Mouse (Mus musculus) kidney, postnatal 4 days (tissue): ENCODE results near the gene Maats1.
"Not testable (repeated sequence)": the region's sequence is repeated elsewhere in the genome, so short reads cannot be mapped to it uniquely, and the experiment has no call there.

Experiments used
- DNase-seq, 2 experiments: peaks; one replicate each; pipeline ENCODE4 v3.0.0; 2021; ENCODE audit warnings: mixed read lengths in 2 of 2

The Maats1 gene

DNA sequence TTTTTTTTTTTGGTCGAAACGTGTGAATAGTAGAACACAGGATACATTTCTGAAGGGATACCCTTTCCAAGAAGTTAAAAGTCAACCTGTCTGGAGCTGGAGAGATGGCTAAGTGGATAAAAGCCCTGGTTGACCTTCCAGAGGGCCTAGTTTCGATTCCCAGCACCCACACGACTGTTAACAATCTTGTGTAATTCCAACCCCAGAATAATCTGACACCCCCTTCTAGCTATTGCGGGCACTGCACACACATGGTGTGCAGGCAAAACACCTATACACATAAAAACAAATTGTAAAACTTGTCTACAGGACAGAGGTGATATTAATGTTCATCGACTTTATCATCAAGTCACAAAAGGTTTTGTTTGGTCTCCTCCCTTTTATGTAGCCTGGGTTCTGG lies 5.6 kb upstream of the Maats1 start:
- DNase-seq = no peak

DNA sequence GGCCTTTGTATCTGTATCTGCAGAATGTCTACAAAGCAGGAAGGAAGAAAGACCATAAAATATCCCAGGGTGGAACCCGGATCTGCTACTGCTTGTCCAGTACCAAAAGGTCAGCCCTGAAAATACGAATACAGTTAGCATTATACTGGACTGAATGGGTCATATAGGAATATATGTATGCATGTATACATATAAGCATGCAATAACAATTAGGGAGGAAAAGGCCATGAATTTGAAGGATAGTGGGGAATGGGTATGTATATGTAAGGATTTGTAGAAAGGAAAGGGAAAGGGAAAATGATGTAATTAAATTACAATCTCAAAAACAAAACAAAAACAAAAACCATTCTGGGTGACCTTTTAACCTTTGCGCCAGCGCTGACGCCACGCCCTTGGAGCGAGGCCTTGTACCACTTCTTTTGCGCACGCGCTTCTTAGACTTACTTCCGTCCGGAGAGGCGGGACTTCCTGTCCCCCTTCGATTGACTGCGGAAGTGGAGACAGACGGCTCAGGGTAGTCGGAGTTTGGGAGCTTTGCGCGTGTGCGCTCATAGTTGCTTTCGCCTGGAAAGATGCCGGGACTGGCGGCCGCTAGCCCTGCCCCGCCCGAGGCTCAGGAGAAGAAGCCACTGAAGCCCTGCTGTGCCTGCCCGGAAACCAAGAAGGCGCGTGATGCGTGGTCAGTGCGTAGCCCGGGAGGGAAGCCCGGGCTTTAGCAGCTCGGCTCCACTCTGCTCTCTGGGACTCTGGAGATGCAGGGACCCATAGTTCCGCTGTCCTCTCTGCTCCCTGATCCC lies 4.8 kb upstream of the Maats1 start, which contains the start of the genes Cox17 and Gm21987:
Gene Cox17 (plus strand): TSS at position 463 of the 797 bp plus-strand sequence.
Gene Gm21987 (plus strand): TSS at position 512 of the 797 bp plus-strand sequence.
- DNase-seq = peak; percentile 91 to 95

DNA sequence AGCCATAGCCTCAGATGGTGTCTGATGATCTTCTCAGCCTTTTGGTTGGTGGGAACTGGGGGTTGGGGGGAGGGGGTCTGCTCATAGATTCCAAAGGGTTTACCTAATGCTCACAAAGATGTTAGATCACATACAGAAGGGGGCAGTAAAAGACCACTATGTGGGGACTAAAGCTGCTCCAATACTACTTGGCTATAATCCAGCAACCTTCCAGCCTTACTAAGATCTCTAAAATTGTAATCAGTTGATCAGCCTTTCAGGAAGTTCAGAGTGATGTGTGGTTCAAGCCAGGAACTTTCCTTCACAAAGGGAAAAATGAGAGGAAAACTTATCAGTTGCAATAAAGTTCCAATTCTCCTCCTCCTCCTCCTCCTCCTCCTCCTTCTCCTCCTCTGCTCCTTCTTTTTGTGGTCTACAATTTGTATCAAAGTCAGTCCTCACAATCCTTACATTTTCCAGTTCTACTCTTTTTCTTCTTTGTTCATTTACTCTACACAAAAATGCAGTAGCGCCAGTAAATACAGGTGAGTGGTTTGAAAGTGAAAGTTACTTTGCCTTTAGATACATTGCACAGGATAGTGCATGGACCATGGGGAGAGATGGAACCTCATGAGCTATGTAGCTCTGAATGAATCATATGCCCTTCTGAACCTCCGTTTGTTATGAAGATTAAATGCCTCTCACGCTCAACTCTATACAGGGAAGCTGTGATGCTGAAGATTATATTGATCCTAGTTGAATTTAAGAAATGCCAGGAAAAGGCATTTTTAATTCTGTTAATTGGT lies 3.2 kb upstream of the Maats1 start:
- DNase-seq = peak; percentile 22 to 43

DNA sequence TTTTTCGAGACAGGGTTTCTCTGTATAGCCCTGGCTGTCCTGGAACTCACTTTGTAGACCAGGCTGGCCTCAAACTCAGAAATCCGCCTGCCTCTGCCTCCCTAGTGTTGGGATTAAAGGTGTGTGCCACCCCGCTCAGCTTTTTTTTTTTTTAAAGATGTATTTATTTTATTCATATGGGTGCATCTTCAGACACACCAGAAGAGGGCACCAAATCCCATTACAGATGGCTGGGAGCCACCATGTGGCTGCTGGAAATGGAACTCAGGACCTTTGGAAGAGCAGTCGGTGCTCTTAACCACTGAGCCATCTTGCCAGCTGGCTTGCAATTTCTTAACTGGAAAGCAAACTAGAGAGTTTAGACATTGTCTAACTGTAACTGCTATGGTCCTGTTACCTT lies 3.9 kb downstream of the Maats1 start:
- not testable (repeated sequence) for DNase-seq

DNA sequence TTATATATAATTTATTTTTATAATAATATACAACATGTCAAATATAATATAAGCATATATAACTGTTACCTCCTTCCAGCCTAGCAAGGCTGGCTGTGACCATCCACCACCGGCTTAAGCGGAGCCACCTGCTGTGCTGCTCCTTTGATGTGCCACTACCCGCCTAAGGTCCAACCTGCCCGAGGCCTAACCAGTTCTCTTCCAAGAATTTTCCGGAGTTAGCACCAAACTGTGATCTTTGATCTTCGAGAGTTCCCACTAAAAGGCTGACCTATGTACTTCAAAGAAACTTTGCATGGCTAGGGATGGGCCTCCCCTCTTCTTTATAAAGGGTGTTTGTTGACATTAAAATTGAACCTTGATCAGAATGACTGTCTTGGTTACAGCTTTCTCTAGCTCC lies 7.5 kb downstream of the Maats1 start:
- peak in 1 of 2 experiments; percentile 28 for DNase-seq

DNA sequence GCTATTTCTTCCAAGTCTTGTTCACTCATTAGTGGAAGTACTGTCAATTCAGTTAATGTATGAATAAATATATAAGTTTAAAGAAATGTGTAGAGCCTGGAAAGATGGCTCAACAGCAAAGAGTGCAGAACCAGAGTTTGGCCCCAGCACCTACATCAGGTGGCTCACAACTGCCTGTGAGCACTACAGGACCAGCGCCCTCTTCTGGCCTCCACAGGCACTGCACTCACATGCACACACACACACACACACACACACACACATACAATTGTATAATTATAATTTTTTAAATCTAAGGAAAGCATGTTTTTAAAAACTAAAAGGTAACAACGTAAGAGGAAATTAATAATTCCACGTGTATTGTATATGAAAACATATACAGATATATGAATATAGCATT lies 12.6 kb downstream of the Maats1 start:
- no peak for DNase-seq

GRCm38 (mm10) chr16:38326778-38327397 lies 15.1 kb downstream of the Maats1 start:
- DNase-seq = no peak

- no peak for DNase-seq
Observed at GRCm38 (mm10) chr16:38324311-38324710, 17.6 kb downstream of the Maats1 start.

DNA sequence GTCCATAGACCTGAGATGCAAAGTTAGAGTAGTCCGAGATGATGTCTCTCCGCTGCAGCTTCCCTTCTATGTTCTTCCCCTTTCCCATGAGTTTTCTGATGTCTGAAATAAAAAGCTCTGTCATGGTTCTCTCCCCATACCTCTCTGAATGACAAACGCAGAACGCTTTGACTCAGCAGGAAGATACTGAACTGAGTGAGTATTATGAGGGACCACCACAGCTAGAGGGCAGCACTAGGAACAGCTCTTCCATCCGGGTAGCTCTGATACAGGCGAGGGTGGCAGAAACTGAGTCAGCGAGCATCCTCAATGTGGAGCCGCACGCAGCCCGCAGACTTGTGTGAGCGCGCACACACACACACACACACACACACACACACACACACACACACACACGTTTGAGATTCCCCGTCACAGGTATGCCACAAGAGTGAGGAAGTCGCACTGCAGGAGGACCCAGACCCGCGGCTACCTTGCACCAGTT lies 20.4 kb downstream of the Maats1 start:
- peak; percentile 54 to 64 for DNase-seq

GRCm38 (mm10) chr16:38319087-38319486 lies 22.9 kb downstream of the Maats1 start:
- DNase-seq = no peak

DNA sequence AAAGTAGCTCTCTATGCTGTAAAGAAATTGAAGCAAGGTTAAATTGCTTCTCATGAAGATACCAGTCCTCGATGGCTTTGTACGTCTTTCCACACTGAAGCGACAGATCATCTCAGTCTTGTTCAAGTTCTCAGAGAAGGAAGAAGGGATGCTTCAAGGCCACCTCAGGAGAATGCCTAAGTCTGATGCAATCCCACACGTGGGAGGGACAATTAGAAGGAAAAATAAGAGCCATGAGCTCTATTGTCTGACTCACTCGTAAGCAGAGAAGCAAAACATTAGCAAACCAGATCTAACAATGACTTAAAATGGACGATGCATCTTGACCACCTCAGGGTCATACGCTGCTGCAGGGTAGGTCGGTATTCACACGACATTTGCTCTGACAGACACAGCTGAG lies 23.5 kb downstream of the Maats1 start:
- no peak for DNase-seq

DNA sequence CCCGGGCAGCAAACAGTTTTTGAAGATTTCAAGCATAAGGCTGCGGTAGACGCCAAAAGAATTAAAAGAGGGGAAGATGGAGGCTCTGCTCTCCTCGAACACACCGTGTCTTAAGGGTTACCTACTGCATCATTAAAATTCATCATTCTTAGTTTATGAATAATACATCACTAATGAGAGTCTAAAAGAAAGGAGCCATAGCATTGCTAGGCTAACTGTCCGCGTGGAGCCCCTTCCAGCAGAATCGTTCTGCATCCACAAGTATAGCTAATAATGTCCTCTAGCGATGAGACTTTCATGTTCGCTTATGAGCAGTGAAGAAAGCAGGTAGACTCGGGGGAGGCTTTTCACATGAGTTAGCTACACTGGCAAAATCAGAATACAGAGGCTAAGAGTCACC lies 33.7 kb downstream of the Maats1 start:
- DNase-seq = no peak

GRCm38 (mm10) chr16:38307651-38308050 lies 34.3 kb downstream of the Maats1 start:
- DNase-seq = no peak

DNA sequence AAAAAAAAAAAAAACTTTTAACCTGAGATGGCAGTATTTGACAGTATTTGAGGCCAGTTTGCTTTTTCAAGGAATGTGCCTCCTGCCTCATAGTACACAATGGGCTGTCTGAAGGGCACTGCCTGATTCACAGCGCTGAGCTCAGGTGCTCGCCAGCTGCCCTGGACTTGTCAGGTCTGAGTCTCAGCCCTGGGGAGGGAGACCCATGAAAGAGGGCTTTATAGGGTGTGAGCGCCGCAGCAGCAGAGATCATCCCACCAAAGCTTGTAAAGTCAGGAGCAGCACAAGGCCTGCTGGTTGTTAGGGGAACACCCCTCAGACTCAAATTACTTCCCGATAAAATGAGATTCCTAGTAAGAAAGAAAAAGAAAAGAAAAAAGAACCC lies 34.7 kb downstream of the Maats1 start:
- no peak for DNase-seq

- DNase-seq = peak; percentile 25 to 50
Observed at GRCm38 (mm10) chr16:38306571-38307220, 35.2 kb downstream of the Maats1 start.

DNA sequence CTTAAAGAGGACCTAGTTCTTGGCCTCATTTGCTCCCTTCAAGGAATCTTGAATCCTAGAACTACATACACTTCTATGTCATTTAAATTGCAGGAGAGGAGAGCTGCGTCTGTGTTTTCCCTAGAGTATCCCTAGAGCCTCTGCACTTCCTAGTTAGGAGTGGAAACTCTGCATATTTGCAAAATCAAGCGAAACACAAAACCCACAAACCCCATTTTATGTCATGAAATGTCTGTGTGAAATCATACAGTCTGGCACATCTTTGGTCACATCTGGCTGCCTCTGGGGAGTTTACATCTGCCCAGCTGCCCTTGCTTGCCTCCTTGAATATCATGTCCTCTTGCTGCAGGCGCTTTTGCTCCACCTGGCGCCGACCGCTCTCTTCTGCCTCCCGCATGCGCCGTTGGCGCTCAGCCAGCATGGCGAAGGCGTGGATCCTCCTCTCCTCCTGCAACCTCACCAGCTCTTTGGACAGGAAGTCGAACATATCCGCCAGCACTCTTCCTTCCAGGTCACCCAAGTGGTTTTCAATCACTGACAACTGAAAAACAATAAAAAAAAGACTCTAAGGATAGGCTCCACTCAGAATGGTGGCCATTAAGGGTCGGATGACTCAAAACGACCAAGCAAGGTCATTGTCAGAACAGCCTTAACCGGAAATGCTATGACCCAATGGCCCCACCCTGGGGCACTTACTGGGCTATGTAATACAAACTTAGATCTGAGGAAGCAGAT lies 37.3 kb downstream of the Maats1 start:
- DNase-seq = peak; percentile 74 to 84

- no peak for DNase-seq
Observed at GRCm38 (mm10) chr16:38302367-38302766, 39.6 kb downstream of the Maats1 start.

- DNase-seq = no peak
Observed at GRCm38 (mm10) chr16:38298410-38298809, 43.5 kb downstream of the Maats1 start.

DNA sequence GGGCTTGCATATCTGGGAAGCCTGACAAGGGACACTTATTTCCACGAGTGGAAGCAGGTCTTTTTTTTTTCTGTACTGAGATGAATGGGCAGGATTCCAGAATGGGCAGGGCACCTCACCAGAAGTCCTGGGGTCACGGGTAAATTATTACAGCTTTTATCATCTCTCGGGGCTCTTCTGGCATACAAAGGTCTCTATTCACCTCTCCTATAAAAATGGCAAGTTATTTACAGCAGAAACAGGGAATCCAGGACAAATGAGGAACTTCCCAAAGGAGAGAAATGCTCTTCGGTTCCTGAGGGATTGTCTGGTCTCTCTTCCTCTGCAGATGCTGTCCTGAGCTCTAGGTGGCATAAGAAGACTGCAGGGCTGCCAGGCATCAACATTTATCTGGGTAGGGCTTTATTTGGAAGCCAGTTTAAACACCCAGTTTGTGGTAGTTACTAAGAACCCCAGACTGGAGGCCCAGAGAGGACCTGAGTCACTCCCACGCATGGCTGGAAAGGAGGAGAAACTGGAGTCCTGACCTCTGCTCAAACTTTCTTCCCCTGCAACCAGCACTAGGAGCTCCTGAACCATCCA lies 46.5 kb downstream of the Maats1 start:
- DNase-seq = peak; percentile 22 to 38

- DNase-seq = peak in 1 of 2 experiments; percentile 25
Observed at GRCm38 (mm10) chr16:38294685-38295348, 47.1 kb downstream of the Maats1 start, which contains the start of gene Nr1i2. TSS of gene Nr1i2 (minus strand) at chr16:38294824.

GRCm38 (mm10) chr16:38290151-38290550 lies 51.8 kb downstream of the Maats1 start:
- DNase-seq = no peak
